Mouse (Mus musculus) hindbrain, embryonic 13.5 days (tissue): ENCODE measurements around the gene Cped1. TPM values are rescaled to one million over a fixed set of nuclear protein-coding genes. Genes with fewer than 3 reads are reported as not detected.
"Not testable (repeated sequence)": the region's sequence is repeated elsewhere in the genome, so short reads cannot be mapped to it uniquely, and the experiment has no call there.

Experiments used
- ATAC-seq: fragments of 200-750 bp; cut with Nextera tagmentation; 2 replicates; pipeline ENCODE4 v1.8.0; 2017; ENCODE audit warnings: moderate TSS enrichment; ENCODE audit not compliant: low FRiP score
- H3K27ac ChIP-seq: fragments of 300-500 bp; sonication (generic); 2 replicates; pipeline ENCODE4 v1.5.1; 2015; ENCODE audit warnings: inconsistent platforms, mild to moderate bottlenecking, moderate library complexity
- H3K27me3 ChIP-seq: fragments of 300-500 bp; sonication (generic); 2 replicates; pipeline ENCODE4 v1.6.1; 2015; ENCODE audit warnings: mild to moderate bottlenecking, inconsistent platforms
- H3K36me3 ChIP-seq: fragments of 300-500 bp; sonication (generic); 2 replicates; pipeline ENCODE4 v1.6.1; 2015; ENCODE audit warnings: mild to moderate bottlenecking, inconsistent platforms
- H3K4me1 ChIP-seq: fragments of 300-500 bp; sonication (generic); replicated peaks from 2 replicates; pipeline ENCODE4 v1.6.1; 2015; ENCODE audit warnings: inconsistent platforms
- H3K4me2 ChIP-seq: fragments of 300-500 bp; sonication (generic); 2 replicates; pipeline ENCODE4 v1.6.1; 2015; ENCODE audit warnings: inconsistent platforms, mild to moderate bottlenecking, moderate library complexity
- H3K4me3 ChIP-seq: fragments of 300-500 bp; sonication (generic); 2 replicates; pipeline ENCODE4 v1.5.1; 2015; ENCODE audit warnings: mild to moderate bottlenecking, inconsistent platforms
- H3K9ac ChIP-seq: fragments of 300-500 bp; sonication (generic); 2 replicates; pipeline ENCODE4 v1.6.1; 2015; ENCODE audit warnings: mild to moderate bottlenecking, inconsistent platforms
- H3K9me3 ChIP-seq: fragments of 300-500 bp; sonication (generic); 2 replicates; pipeline ENCODE4 v1.6.1; 2016; ENCODE audit warnings: inconsistent platforms
- WGBS: fragments of 180-500 bp; shearing (Covaris S2); methylation state at CpG from one replicate; pipeline ENCODE4 v1.1.7; 2015; 5-methylcytosine and 5-hydroxymethylcytosine counted together
- polyA plus RNA-seq: library from polyadenylated mRNA; unstranded; fragments of >200 nt; fragmentation: Nextera tagmentation; extraction: Ambion mirVana; gene quantifications from 2 replicates; pipeline ENCODE4 v1.2.1, GENCODE M21; 2015

Gene Cped1
- polyA plus RNA-seq, 1 experiment from 2014 or later, result 4.3 TPM

DNA sequence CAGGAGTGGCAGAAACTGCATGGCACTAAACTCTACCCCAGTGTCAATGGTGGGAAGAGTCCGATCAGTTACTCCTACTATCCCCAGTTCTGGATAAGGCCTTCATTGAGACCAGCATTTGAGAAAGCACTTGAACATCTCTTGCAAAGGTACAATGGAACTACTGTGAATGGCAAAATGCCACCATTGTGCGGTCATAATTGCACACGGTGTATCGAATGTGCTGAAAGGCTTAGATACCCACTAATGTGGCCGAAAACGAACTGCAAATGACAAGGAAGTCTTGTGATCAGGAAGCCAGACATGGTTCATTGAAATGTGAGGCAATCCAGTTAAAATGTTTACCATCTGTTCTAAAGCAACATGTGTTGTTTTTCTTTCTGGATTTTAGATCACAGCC is 247.8 kb downstream of the Cped1 start:
- Histone ChIP-seq H3K27ac (no peak overlapping the region), H3K4me1 (no peaks in the 10 kb centered on the region), H3K4me2 (no peak overlapping the region), H3K9ac (no peak overlapping the region), H3K27me3 (no peaks in the 10 kb centered on the region), H3K36me3 (no peaks in the 10 kb centered on the region), H3K4me3 (no peak overlapping the region), H3K9me3 (no peaks in the 10 kb centered on the region)
- no peak for ATAC-seq
- WGBS, result 83% methylated on average over 6 of the region's 6 CpGs

DNA sequence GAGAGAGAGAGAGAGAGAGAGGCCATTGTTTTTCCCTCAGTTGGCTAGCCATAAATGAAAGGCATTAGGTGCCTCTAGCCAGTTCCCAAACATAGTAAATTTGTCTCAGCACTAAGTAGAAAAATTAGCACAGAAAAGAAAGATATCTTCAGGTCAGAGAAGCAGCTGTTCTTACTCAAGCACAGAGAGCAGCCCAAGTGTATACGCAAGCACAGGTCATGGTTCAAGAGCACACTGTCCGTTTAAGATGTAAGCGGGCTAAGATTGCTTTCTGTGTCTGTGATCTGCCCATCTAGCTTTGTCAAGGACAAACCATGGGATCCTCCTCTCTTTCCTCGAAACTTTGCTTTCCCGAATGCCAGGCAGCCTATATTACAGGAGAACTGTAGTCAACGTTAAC is 249.4 kb downstream of the Cped1 start:
- no peak overlapping the region for H3K9ac ChIP-seq
- WGBS, result 91% methylated on average over 6 of the region's 6 CpGs
- H3K4me1 ChIP-seq, result no peaks in the 10 kb centered on the region
- H3K9me3 ChIP-seq, result no peaks in the 10 kb centered on the region
- no peak overlapping the region for H3K4me2 ChIP-seq
- no peak overlapping the region for H3K27ac ChIP-seq
- no peaks in the 10 kb centered on the region for H3K36me3 ChIP-seq
- H3K27me3 ChIP-seq, result no peaks in the 10 kb centered on the region
- ATAC-seq, result no peak
- no peak overlapping the region for H3K4me3 ChIP-seq

DNA sequence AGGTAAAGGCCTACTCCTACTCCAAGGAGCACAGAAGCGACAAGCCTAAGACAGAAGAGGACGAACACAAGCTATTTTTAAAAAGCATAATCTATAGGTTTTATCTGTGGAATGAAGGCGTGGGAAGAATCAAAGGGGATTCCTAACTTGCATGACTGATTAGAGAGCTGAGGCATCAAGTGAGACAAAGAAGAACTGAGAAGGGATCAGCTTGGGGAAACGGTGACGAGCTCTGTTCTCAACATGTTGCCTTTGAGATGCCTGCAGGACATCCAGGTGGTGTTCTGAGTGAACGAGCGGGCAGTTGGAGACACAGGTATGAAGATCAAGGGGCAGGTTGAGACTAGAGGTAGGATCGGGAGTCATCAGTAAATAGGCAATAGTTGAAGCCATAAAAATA is 257.6 kb downstream of the Cped1 start:
- Histone ChIP-seq H3K27me3 (no peaks in the 10 kb centered on the region), H3K4me3 (no peak overlapping the region), H3K36me3 (no peaks in the 10 kb centered on the region), H3K9ac (no peak overlapping the region), H3K4me1 (no peaks in the 10 kb centered on the region), H3K27ac (no peak overlapping the region), H3K4me2 (no peak overlapping the region), H3K9me3 (no peaks in the 10 kb centered on the region)
- 80% methylated on average over 8 of the region's 8 CpGs for WGBS
- ATAC-seq, result no peak

DNA sequence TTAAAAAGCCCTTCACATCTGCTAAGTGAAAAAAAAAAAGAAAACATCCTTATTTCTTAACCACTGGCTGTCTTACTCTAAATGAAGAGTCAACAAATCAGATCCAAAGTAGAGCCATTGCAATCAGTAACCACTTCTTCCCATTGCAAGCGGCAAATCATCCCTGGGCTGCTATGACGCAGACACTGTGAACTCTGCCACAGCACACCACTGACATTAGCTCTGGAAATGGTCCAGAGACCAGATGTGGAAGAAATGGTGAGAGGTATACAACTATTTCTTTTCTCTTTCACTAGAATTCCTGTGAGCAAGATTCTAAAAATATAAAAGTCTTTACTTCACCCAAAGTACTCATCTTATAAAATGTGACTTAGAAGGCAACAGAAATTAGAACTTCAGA is 261.0 kb downstream of the Cped1 start:
- no peaks in the 10 kb centered on the region for H3K27me3 ChIP-seq
- H3K27ac ChIP-seq, result no peak overlapping the region
- no peaks in the 10 kb centered on the region for H3K36me3 ChIP-seq
- no peaks in the 10 kb centered on the region for H3K9me3 ChIP-seq
- H3K4me3 ChIP-seq, result no peak overlapping the region
- no peaks in the 10 kb centered on the region for H3K4me1 ChIP-seq
- 98% methylated on average over 2 of the region's 2 CpGs for WGBS
- no peak overlapping the region for H3K4me2 ChIP-seq
- H3K9ac ChIP-seq, result no peak overlapping the region
- ATAC-seq, result no peak

DNA sequence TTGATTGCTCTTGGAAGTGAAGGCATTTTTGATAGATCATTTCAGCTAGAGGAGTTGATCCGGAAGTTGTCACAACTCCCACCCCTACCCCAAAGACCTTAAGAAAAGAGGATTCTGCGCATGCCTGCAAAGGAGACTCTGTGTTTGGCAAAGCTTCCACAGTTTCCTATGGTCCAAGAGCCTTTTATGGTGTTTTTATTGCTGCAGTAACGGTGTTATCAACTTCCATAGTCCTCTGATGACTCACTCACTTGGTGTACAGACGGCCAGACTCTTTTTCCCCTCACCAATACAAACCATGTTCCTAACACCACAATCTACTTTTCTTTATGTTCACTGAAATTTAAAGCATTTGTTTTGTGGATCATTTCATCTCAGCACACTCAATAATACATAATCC is 273.1 kb downstream of the Cped1 start:
- Histone ChIP-seq H3K27ac (no peak overlapping the region), H3K9ac (no peak overlapping the region), H3K4me2 (no peak overlapping the region), H3K9me3 (no peaks in the 10 kb centered on the region), H3K4me3 (no peak overlapping the region), H3K4me1 (no peaks in the 10 kb centered on the region), H3K27me3 (no peaks in the 10 kb centered on the region), H3K36me3 (no peaks in the 10 kb centered on the region)
- WGBS, result 88% methylated on average over 4 of the region's 4 CpGs
- ATAC-seq, result no peak

DNA sequence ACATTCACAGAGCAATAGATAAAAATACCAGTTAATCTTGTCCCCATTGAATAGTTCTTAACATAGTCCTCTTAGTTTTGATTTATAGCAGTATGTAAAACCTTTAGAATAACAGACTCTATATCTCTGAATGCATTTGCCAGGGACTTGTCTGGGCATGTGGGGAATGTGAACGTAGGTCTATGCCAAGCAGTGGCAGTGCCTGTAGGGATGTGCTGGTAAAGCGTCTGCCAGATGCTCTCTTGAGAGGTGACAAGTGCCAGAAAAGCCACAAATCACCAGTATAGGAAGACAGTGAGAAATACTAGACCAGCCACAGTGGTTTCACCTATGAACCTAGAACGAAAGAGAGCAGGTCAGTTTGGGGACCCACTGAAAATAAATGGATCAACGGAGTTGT is 276.8 kb downstream of the Cped1 start:
- Histone ChIP-seq H3K4me2 (no peak overlapping the region), H3K4me3 (no peak overlapping the region), H3K4me1 (no peaks in the 10 kb centered on the region), H3K9ac (no peak overlapping the region), H3K27ac (no peak overlapping the region), H3K36me3 (no peaks in the 10 kb centered on the region), H3K27me3 (no peaks in the 10 kb centered on the region), H3K9me3 (no peaks in the 10 kb centered on the region)
- 67% methylated on average over 4 of the region's 4 CpGs for WGBS
- no peak for ATAC-seq

DNA sequence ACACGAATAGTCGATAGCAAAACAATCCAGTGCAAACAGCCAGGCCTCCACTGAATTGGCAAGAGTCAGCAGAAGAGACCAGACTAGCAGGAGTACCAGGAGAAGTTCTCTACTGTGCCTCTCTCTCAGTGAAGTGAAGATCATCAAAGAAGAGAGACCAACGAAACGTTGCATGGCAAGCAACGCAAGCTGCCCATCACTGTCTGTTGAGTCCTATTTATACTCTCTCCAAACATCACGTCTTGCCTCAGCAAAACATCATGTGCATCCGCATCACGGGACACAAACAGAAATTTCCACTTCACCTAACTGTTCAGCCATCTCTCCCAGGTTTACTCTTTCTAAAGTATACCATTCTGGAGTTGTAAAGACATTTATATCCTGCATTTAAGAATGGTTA is 278.4 kb downstream of the Cped1 start:
- not testable (repeated sequence) for ATAC-seq, H3K27me3 ChIP-seq, H3K36me3 ChIP-seq, H3K4me3 ChIP-seq, H3K27ac ChIP-seq, H3K4me2 ChIP-seq, H3K9ac ChIP-seq, H3K9me3 ChIP-seq, H3K4me1 ChIP-seq
- WGBS, result 87% methylated on average over 8 of the region's 8 CpGs

DNA sequence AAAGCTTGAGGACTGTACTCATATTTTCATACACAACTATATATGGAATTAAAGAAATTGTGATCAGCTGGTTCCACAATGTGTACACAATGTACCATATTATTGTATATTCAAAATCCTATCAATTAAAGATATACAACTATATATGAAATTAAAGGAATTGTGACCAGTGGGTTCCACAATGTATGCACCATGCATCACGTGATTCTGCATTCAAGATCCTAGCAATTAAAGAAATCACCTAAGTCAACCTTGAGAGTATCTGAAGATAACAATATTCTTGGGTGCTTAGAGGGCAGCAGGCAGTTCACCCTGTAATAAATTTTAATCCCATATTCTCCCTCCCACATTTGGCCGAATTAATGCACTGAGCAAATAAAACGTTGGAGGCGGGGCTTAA is 280.3 kb downstream of the Cped1 start:
- no peaks in the 10 kb centered on the region for H3K27me3 ChIP-seq
- no peaks in the 10 kb centered on the region for H3K4me1 ChIP-seq
- no peaks in the 10 kb centered on the region for H3K36me3 ChIP-seq
- H3K4me2 ChIP-seq, result no peak overlapping the region
- no peak overlapping the region for H3K4me3 ChIP-seq
- no peak for ATAC-seq
- no peak overlapping the region for H3K27ac ChIP-seq
- H3K9me3 ChIP-seq, result no peaks in the 10 kb centered on the region
- no peak overlapping the region for H3K9ac ChIP-seq
- WGBS, result 85% methylated on average over 4 of the region's 4 CpGs

DNA sequence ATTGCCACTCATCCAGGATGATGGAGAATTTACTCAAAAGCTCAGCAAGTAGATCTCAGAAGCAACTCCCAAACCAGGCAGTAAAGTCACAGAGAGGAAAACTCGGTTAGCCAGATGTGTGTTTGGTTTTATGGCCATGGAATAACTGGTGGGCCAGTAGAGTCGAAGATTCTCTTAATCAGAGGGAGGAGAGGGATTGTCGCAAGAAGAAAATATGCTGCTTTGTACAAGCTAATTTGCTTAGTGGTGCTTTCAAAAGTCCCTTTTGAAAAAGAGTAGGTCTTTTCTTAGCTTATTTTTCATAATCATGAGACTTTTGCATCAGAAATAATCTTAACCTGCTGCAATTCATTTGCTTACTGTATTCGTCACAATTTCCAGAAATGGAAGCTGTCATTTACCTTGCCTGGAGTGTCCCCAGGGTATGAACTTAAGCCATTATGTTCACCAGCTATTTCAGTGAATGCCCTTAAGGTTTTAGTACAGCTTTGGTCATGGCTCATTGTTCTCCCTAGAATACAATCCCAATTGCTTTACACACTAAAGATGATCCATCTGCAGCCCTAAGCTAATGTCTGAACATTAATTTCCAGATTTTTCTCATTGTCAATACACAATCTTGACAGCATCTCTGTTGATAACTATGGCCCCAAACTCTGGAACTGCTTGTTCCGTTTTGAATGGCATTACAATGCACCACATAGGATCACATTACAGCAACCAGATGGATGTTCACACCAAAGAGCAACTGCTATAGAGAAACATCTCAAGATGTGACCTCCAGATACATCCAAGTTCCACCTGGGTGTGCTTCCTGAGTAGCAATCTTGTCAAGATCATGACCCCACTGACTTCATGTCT is 282.3 kb downstream of the Cped1 start:
- WGBS, result 73% methylated on average over 5 of the region's 5 CpGs
- Histone ChIP-seq H3K9me3 (no peaks in the 10 kb centered on the region), H3K9ac (no peak overlapping the region), H3K4me2 (no peak overlapping the region), H3K27me3 (no peaks in the 10 kb centered on the region), H3K4me1 (no peaks in the 10 kb centered on the region), H3K27ac (no peak overlapping the region), H3K36me3 (no peaks in the 10 kb centered on the region), H3K4me3 (no peak overlapping the region)
- ATAC-seq, result no peak

DNA sequence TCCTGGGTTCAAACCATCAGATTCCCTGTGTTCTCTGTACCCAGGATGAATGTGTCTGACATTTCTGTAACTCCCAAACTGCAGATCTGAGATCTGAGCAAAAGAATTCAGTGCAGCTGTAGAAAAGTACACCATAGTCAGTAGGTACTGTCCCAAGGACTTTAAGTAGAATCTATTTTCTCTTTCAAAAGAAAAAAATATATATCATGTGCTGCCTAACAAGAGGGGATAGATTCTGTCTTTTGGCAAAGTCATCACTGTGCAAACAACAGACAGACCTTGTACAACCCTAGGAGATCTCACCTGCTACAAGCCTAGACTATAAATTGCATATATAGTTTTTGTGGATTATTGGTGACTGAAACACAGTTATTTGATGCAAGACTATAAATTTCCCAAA is 283.0 kb downstream of the Cped1 start:
- Histone ChIP-seq H3K9me3 (no peaks in the 10 kb centered on the region), H3K27me3 (no peaks in the 10 kb centered on the region), H3K4me3 (no peak overlapping the region), H3K4me1 (no peaks in the 10 kb centered on the region), H3K9ac (no peak overlapping the region), H3K27ac (no peak overlapping the region), H3K4me2 (no peak overlapping the region), H3K36me3 (no peaks in the 10 kb centered on the region)
- no peak for ATAC-seq

DNA sequence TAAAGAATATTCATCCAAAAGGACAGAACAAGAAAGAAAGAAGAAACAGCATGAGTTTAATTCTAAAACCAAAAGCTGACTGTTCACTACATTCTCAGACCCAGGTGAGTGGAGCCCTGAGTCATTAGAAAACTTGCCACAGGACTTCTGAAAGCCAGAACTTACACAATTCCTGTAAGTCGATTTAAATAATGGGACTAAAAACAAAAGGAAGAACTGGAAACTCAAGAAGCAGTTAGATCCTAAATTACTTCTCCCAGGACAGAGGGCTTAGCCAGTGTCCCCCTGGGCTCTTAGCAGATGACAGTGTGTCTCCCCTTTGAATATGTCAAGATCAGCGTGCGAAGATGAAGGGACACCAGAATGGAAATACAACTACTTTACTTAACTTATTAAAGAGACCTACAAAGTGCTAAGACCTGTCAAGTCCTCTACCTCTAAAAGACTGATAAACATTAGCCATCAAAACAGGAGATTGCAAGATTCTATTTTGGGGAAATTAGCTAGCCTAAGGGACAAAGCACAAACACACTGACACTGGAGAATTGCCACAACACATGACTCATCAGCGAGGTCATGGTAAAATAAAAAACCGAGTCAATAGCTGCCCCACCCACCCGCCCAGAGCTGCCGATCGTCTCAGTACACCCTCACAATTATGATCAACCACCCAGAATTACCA is 284.3 kb downstream of the Cped1 start:
- Histone ChIP-seq H3K27ac (no peak overlapping the region), H3K36me3 (no peaks in the 10 kb centered on the region), H3K4me2 (no peak overlapping the region), H3K4me1 (no peaks in the 10 kb centered on the region), H3K27me3 (no peaks in the 10 kb centered on the region), H3K9ac (no peak overlapping the region), H3K4me3 (no peak overlapping the region), H3K9me3 (no peaks in the 10 kb centered on the region)
- WGBS, result 81% methylated on average over 8 of the region's 8 CpGs
- no peak for ATAC-seq

DNA sequence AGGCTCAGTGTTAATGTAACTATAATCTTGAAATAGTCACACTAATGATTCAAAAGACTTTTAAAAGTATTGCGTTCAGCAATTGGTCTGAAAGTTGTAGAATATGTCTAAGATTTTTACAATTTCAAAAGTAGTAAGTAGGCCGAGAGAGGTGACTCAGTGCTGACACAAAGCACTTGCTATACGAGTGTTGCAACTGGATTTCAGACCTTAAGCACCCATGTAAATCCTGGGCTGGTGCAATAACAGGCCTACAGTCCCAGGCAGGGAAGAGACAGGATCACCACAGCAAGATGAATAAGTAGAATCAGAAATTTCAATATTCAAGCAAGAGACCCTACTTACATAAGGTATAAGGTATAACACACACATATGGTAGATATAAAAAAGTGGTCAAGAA is 292.2 kb downstream of the Cped1 start:
- H3K27ac ChIP-seq, result no peak overlapping the region
- H3K4me1 ChIP-seq, result 0 out of 2 replicates have a peak, but pooled peaks cover 4% of the 10 kb centered on the region
- no peaks in the 10 kb centered on the region for H3K27me3 ChIP-seq
- WGBS, result 94% methylated on average over 3 of the region's 3 CpGs
- H3K36me3 ChIP-seq, result no peaks in the 10 kb centered on the region
- no peak overlapping the region for H3K4me3 ChIP-seq
- no peak overlapping the region for H3K9ac ChIP-seq
- no peak overlapping the region for H3K4me2 ChIP-seq
- no peak for ATAC-seq
- H3K9me3 ChIP-seq, result no peaks in the 10 kb centered on the region
